Mouse (Mus musculus) heart, adult 9 months (tissue): ENCODE measurements around the gene 4931406C07Rik.

Experiments
- DNase-seq, 2 experiments: peaks; one replicate each; pipeline ENCODE4 v3.0.0; 2022; ENCODE audit warnings: low spot score in 2 of 2

4931406C07Rik gene

DNA sequence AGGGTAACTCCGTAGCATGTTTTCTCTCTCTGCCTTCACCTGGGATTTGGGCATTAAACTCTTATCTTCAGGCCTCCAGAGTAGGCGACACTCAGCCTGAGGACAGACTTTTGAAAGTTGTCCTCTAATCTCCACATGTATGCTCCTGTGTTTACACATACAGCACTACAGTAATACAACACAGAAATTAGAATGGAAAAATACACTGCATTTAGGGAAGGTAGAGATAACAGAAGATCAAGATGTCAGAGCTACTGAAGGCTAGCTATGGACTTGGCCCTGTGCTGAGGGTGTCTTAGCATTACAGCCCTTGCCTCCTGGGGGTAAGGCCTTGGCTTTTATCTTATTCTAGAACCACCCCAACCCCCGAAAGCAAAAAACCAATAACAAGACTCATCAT, 17.8 kb downstream of the 4931406C07Rik start:
- DNase-seq = no peak

DNA sequence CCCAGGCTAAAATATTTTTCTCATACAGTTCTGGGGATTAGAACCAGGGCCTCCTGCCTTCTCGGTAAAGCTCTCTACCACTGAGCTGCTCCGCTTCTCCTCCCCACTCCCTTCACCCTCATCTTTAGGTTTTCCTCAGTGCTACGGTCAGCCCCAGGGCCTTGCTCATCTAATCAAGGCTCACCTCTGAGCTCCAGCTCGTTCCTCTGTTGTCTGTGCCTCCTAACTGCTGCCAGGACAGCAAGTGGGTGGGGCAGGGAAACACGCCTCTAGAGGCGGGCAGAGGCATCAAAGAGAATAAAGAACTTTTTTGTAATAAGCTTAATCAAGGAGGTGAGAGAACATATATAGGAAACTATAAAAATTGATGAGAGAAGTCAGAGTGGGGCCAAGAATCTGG, 18.4 kb downstream of the 4931406C07Rik start:
- no peak for DNase-seq

DNA sequence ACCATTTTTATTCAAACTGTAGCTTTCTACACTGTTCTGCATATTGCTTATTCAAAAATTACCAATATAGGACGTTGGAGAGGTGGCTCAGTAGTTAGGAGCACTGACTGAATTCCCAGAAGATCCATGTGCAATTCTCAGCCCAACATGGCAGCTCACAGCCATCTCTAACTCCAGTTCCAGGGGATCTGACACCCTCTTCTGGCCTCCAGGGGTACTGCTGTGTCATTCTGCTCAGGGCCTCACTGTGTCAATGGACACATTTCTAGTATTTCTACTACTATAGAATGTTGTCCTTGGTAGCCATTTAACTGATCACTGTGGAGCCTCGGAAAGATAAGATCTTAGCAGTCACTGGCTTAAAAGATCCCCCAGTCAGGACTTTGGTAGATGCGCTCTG, 20.8 kb downstream of the 4931406C07Rik start:
- DNase-seq = no peak

DNA sequence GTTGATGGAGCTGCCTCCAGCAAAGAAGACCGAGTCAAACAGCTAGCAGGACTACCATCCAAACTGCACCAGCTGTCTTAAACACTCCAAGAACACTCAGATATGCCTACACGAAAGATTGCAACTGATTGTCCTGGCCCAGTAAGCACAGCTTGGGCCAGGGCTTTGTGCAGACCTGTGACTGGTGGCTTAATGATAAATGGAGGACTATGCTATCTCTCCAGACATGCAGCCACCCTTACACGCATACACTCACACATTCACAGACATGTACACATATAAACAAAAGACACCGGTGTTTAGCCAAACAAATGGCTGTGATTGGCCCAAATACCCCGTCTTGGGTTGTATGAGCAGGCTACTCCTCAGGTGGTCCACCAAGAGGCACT, 25.8 kb downstream of the 4931406C07Rik start:
- no peak for DNase-seq

DNA sequence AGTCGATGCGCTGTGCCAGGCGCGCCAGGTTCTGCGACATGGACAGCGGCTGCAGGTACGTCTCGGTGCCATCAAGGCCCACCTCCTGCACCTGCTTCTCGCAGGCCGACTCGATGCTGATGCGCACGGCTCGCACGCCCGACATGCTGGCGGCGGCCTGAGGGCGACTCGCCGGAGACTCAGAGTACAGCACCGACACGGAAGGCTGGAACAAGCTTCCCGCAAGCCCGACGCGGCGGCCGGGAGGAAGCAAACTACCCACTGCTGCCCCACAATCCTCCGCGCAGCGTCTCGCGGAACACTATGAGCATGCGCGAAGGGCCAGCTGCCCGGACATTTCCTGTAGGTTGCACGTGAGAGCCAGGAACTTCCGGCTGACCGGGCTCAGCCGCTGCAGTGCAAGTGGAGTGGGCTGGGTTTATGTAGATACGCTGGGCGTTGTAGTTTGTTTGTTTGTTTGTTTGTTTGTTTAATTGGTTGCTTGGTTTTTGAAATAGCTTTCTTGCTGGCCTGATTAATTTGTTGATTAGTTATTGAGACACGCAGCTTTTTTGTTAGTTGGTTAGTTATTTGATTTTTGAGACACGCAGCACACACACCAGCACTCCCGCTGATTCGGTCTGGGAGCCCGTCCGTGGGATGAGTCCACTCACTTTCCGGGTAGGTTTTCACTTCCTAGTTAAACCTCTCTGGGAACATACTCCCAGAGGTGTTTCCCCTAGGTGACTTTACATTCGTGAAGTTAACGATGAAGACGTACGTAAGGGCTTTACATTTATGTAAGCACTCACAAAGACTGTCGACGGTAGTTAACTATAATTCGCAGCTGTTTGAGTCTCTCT, 26.4 kb downstream of the 4931406C07Rik start, which contains the start of gene Med17:
Gene Med17, minus strand, starts transcription at position 283 of the 842 bp plus-strand sequence.
- DNase-seq = peak; percentile 92 to 93

DNA sequence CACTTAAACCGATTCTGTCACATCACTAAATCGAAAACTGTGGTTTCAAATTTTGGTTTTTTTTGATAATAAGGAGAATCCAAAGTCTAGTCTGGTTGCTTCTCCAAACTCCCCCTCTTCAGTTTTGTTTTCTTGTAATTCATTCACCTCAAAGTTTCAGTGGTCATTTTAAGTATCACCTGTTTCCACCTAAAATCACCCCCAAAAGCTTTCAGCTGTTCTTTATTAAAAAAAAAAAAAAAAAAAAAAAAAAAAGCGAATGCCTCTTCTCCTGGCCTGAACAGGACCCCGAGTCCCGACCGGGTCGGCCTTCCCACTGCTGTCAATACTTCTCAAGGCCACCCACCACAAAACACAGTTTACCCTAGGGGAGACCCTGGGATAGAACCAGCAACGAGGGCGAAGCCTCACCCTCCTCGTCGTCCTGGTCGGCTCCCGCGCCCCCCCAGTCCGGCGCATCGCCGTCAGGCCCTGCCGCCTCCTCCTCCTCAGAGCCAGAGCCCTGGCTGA, 27.1 kb downstream of the 4931406C07Rik start:
- no peak for DNase-seq

DNA sequence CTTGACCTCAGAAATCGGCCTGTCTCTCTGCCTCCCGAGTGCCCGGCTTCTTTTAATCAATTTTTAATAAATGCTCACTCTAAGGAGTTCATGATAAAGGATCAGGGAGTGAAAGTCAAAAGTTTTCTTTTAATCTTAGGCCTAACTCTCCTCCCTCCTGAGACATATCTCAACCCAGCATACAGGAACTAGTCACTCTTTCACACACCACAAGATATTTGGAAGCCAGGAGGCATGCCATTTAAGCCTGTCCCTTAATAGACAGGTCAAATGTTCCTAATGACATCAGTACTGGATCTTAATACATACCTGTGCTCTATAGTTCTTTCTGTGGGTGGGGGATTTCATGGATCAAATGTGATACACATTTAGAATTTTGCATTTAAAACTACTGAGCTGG, 27.9 kb downstream of the 4931406C07Rik start:
- DNase-seq = no peak

DNA sequence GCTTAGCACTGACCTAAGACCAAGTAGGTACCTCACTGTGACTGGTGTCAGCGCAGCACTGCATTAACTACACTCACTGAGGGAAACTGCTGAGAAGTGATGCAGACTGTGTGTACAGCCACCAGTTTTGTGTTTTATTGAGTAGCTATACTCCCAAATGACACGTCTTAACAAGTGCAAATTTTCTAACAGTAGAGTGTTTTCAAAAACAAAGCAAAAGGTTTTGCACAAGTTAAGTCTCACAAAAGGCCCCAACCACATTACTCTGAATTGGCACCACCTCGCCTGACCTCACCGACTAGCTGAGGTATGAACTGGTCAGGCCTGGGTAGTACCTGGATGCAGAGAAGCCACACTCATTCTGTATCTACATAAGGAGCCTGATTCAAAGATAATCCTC, 29.4 kb downstream of the 4931406C07Rik start:
- DNase-seq = no peak

DNA sequence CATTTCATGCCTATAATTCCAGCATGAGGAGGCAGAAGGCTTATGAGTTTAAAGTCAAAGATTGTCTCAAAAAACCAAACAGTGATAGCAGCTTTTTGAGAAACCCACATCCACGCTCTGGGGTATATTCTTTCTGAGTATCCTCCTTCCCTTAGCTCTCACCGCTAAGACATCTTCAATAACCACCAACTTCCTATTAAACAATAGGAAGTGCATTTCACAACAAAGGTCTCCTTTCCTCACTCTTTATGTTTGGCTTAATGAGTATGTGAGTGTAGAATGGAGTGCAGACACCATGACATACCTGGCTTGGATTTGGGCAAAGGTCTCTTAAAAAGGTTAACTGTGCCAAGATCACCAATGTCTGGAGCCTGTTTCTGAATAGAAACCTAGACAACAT, 32.3 kb downstream of the 4931406C07Rik start:
- DNase-seq = no peak

DNA sequence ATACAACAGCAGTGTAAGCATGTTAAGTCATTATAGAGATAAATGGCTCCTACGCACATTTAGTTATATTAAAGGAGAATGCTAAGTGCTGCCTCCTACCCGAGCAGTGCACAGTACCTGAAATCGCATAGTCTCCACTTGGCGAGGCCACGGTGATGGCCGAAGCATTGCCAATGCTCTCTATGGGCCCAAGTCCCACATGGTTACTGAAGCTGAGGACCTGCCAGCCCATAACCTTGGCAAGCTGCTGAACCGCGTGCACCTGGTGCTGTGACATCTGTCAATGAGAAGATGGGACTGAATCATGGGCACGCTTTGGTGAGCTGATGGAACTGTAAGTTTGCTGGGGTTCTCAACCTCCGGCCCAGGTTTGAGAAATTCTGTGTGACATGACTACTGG, 42.8 kb downstream of the 4931406C07Rik start:
- DNase-seq = no peak

DNA sequence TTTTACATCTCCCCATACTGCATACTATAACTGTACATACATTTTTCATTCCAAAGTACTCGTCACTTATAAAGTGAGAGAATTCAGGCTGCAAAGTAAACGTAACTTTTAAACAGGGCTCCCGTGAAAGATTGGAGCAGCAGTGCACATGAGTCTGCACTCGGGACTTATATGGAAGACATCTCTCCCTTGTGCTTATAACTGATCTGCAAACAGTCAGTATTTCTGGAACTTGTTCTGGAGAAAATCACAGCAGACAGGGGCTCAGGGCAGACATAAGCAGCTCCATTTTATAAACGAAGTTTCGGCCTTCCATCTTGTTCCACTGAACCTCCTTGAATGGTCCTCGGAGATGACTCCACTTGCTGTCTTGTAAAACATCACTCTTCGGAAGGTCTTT, 44.3 kb downstream of the 4931406C07Rik start:
- no peak for DNase-seq

DNA sequence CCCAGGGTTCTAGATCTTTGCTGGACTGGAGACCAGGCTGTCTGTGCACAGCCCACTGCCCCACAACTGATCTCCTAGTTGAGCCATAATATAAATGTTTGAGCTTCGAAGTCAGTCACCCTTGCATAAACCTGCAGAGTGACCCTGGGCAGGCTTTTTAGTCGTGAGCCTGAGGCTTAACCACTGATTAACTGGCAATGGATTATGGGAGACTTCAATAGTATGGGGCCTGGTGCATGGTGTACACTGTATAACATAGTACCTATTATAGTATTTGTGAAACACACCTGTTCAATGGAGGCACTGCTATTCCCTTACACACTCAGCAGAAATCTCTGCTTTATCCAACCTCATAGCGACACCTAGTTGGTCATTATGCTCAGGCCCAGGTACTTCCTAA, 50.0 kb downstream of the 4931406C07Rik start:
- no peak for DNase-seq

DNA sequence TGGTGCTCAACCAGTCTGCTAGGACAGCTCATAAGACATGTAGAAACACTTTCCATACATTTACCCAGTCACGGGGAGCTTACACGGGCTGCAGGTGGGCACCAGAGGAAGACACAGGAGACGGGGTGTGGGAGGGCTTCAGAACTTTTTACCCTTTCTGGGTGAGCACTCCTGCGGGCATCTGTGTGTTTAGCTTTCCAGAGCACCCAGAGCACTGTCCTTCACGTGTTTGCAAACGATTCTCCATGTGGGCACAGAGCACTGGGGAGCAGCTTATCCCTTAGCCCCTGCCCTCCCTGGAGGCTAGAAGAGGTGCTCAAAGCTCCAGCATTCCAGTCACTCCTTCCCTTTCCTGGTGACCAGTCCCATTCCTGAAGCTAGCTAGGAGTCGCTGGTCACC, 51.7 kb downstream of the 4931406C07Rik start:
- DNase-seq = no peak

DNA sequence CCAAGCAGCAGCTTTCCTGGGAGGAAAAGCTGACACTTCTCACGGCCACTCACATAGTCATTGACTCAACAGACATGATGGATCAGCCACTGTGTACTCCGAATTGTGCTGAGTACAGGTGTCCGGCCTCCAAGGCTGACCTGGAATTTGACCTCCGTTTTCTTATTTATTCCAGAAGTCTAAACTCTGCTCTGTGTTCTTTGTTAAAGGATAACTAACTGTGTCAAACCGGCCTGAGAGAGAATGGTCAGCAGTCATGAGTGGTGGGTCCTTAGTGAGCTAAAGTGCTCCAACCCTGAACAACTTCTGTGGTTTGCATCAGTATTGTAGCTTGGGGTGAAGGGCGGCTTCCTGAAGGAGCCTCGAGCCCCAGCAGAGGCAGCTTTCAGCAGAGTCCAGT, 54.1 kb downstream of the 4931406C07Rik start:
- DNase-seq = no peak

DNA sequence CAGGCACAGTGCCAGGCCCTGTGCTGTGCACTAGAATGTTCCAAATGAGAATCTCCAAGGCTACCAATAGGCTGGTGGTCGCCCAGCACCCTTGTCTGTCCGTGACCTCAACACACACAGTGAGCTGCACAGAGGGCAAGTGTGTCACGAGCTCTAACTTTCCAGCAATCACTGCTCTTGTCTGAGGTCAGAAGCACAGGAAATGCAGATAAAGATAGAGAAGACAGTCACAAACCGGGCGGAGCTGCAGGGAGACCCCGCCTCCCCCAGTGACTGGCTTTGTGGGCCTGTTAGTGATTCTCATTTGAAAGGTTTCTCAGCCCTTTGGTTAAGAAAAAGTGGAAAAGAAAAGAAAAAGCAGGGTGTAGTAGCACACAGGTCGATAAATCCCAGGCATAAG, 55.9 kb downstream of the 4931406C07Rik start:
- DNase-seq = no peak

DNA sequence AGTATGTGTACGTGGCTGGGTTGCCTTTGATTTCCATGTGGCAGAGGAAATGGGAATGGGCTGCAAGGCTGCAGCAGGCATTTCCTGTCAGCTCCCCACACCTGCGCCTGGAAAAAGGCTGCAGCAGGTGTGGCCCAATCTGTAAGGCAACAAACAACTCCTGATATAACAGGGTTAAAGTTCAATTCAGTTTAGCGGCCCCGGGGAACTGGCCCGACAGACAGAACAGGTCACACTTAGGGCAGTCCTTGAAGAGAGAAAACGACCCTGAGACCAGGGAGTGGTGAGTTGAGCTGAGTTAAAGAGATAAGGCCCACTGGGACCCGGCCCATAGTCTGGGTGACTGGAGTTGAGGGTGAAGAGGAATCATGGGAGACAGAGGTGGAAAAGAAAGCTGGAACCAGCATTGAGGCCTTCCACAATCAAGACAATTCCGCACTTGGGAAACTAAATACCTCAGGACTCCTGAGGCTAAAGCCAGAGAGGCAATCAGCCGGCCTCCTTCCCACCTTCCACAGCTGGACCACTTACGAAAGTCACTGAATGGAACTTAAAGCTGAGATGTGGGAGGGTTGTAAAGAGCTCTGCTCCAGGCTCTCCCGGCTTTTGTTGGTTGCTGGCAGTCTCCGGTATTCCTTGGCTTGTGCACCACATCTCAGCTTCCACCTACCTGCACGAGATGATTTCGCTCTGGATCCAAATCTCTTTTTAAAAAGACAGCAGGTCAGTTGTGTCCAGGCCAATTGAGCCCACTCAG, 60.8 kb downstream of the 4931406C07Rik start:
- DNase-seq = no peak

DNA sequence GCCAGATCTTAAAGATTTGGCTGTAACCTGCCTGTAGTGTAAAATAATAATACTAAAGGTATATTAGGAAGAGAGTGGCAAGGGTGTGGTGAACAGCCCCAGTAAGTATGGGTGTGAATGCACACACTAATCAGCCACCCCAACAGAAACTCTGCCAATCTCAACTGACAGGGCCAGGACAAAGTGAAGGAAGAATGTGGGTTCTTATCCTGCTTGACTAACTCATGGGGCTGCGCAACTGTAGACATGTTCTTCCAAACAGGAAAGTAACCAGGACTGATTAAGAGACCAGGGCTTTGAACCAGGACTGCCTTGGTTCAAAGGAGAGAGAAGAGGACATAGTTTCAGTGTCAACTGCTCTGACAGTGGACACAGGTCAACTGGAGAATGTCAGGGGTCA, 64.1 kb downstream of the 4931406C07Rik start:
- DNase-seq = no peak

DNA sequence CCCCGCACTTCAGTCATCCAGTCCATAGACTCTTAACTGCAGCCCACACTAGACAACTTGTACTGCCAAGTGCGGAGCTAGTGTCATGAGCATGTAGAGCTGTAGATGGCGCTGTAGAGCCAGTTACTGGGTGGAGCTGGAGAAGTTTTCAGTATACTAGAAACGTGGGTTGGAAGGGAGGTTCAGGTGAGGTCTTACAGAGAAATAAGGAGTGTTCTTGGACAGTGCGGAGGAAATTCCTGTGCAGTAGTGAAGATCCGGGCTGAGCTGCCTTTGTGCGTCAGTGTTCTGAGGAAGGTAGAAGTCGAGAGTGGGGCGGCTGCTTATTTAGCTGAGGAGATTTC, 64.7 kb downstream of the 4931406C07Rik start:
- DNase-seq = peak in 1 of 2 experiments; percentile 6

DNA sequence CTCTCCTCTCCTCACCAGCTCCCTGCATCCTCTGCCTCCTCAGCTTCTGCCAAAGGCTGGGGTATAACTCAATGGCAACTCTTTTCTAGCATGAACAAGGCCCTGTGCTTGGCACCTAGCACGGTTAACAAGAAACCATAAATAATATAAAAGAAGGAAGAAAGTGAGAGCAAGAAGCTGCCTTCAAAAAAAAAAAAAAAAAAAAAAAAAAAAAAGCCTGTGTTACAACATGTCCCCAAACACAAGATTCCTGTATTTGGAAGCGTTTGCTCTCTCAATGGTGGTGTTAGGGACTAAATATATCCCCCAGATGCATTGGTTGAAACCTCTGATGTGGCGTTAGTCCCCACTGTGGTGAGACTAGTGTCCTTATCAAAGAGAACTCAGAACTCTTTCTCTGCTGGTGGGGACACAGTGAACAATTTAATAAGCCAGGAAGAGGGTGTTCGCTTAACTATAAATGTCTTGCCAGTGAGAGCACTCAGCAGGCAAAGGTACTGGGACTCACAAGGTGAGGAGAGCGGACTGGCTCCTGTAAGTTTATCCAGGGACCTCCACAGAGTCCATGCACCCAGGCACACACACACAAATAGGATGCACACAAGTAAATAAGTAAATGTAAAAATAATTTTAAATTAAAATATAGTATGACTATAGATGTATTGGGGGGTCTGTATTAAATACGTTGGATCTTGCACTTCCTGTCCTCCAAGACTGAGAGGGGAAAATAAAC, 65.2 kb downstream of the 4931406C07Rik start:
- DNase-seq = no peak

DNA sequence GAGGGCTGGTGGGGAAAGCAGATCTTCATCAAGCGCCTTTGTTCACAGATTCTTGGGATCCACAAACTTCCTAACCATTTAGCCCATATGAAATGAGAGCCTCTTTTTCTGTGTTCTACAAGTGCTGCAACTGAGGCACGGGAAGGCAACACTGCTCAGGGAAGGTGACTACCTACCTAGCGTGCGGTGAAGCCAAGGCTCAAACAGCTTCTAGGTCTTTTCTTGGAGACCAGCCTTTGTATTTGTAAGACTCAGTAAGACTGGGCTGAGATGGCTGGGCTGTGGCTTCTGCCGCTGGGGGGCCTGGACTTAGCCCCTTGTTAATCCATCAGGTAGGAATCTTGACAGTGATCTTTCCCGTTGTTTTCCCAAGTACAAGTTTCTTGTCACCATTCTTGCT, 66.2 kb downstream of the 4931406C07Rik start:
- no peak for DNase-seq

DNA sequence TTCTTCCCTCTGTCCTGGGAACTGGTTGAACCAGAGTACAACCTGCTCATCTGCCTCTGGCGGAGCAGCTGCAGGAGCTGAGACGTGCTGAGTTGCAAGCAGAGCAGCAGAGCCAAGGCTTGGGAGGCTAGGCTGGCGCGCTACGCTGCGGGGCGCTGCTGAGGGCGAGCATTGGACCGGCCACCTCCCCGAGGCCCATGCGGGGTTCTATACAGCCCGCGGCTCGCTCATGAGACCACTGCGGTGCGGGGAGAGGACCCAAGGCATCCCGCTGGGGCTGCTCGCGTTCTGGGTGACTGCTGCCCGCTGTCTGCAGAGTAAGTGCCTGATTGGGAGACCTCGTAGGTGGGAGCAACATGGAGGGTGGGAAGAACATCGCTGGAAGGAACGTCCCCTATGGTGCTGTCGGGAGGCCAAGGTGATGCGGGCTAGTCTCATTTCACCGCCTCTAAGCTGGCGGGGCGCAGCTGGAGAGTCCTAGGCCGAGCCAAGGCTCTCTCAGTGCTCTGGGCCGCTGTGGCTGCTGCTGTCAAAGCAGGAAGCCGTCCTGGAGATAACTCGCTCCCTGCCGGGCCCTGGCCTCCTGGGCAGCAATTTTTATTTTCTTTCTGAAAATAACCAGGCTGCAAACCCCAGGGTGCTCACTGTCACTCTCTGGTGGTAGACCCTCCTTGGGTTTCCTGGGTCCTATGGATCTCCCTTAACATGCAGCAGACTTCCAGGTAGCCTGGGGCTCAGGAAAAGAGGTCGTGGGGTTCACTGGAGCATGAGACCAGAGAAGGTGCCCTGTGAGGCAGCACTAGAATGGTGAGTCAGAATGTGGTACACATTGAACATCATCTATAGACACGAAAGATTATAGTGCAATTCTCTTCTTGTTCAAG, 67.0 kb downstream of the 4931406C07Rik start, which contains the start of gene Vstm5:
Gene Vstm5, plus strand, starts transcription at position 4 of the 884 bp plus-strand sequence.
- DNase-seq = no peak
